17 mouse cellular contexts compared by ENCODE assay signal in the genomic region with DNA sequence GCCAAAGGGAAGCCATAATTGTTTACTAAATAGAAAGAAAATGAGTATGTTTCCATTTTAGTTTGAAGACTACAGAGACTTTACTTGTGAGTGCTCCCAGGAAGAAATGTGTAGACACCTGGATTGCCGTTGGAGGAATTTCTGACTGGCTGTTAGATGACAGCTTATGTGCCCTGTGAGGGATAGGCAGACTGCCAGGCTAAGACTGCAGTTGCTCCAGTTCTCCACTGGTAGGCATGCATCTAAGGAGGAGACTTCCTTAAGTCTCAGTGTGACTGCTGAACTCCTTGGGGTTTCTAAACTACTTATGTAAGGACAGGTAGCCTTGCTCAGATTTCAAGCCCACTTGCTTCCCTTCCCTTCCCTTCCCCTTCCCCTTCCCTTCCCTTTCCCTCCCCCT. TPM values are rescaled to one million over a fixed set of nuclear protein-coding genes. Genes with fewer than 3 reads are reported as not detected.
A peak's percentile ranks its signal among the peaks of the same experiment; 100 is the strongest.
DNase-seq lines count a peak whose midpoint lies in the region; ATAC-seq and TF ChIP-seq lines count a peak whose summit lies in the region.
"Had no signal": no experiment of that assay in that cellular context is flagged by ENCODE, and none has a peak within 500 bp of the region (broad histone marks: within the 10 kb centered on the region; RNA-seq: fewer than 3 reads in every experiment).

No protein-coding gene starts in this region.

- no peak for TF ChIP-seq POLR2A in MEL (IDR thresholded peaks at IDR 0.05; ENCODE audit: control insufficient read depth in 1 of 2, insufficient read depth in 1 of 2, low read depth in 1 of 2, low read length in 2 of 2, poor library complexity in 1 of 2)

- TF ChIP-seq EP300 in MEL (IDR thresholded peaks at IDR 0.05; ENCODE audit: low read depth in 1 of 2, low read length in 2 of 2), result no peak

- no peaks in the 10 kb centered on the region for H3K4me1 ChIP-seq in hindbrain, postnatal 0 days (ENCODE audit: insufficient read depth, low read length)
- H3K4me1 ChIP-seq in hindbrain, embryonic 11.5 days (replicated peaks; ENCODE audit: control insufficient read depth, insufficient read depth, low read length), result no peaks in the 10 kb centered on the region
- no peaks in the 10 kb centered on the region for H3K4me1 ChIP-seq in MEL (ENCODE audit: control insufficient read depth in 1 of 2, insufficient read depth in 2 of 2, low read length in 2 of 2)

- no peak overlapping the region for H3K27ac ChIP-seq in hindbrain, postnatal 0 days
- H3K27ac ChIP-seq in hindbrain, embryonic 11.5 days (ENCODE audit: low read depth, low read length), result no peak overlapping the region
- no peak overlapping the region for H3K27ac ChIP-seq in MEL (ENCODE audit: control insufficient read depth, low read depth, low read length)
- H3K27ac ChIP-seq: macrophage had no signal

- H3K9me3 ChIP-seq in hindbrain, postnatal 0 days (ENCODE audit: low read length), result no peaks in the 10 kb centered on the region
- no peaks in the 10 kb centered on the region for H3K9me3 ChIP-seq in hindbrain, embryonic 11.5 days (ENCODE audit: control insufficient read depth, low read length)
- H3K9me3 ChIP-seq in MEL (replicated peaks; ENCODE audit: insufficient read depth, low read length), result no peaks in the 10 kb centered on the region

- ATAC-seq in hindbrain, postnatal 0 days, result no peak
- no peak for ATAC-seq in hindbrain, embryonic 11.5 days (ENCODE audit: low FRiP score)

- no peak overlapping the region for H3K4me2 ChIP-seq in hindbrain, postnatal 0 days (ENCODE audit: low read depth, low read length)
- H3K4me2 ChIP-seq in hindbrain, embryonic 11.5 days (replicated peaks; ENCODE audit: low read depth, low read length), result no peak overlapping the region

- no peak overlapping the region for H3K4me3 ChIP-seq in hindbrain, postnatal 0 days (ENCODE audit: low read length)
- no peak overlapping the region for H3K4me3 ChIP-seq in hindbrain, embryonic 11.5 days (ENCODE audit: low read depth, low read length)
- no peak overlapping the region for H3K4me3 ChIP-seq in MEL (ENCODE audit: control insufficient read depth in 1 of 2, insufficient read depth in 1 of 2, low read depth in 2 of 2, low read length in 2 of 2)

- peaks cover 8% of the 10 kb centered on the region; the same call in 1 of the 2 replicates for H3K79me2 ChIP-seq in MEL (ENCODE audit: control insufficient read depth, insufficient read depth, low read length, poor library complexity)

- H3K36me3 ChIP-seq in hindbrain, postnatal 0 days (ENCODE audit: insufficient read depth, low read length), result peaks cover 3% of the 10 kb centered on the region; the same call in 1 of the 2 replicates
- 0 out of 2 replicates have a peak, but pooled peaks cover 3% of the 10 kb centered on the region for H3K36me3 ChIP-seq in hindbrain, embryonic 11.5 days (ENCODE audit: control insufficient read depth, insufficient read depth, low read length)
- peaks cover 0 to 22% of the 10 kb centered on the region in 2 experiments; a peak in 2 of 4 replicates for H3K36me3 ChIP-seq in MEL (ENCODE audit: control insufficient read depth in 1 of 2, insufficient read depth in 2 of 2, low read length in 2 of 2)

- TF ChIP-seq CTCF in hindbrain, postnatal 0 days (IDR thresholded peaks at IDR 0.05; ENCODE audit: low read depth), result peak; percentile 28; the same call in 1 of the 2 replicates
- peak in 2 of 3 experiments; percentile 5 to 18; a peak in 2 of 6 replicates for TF ChIP-seq CTCF in MEL (IDR thresholded peaks at IDR 0.05 in 2 of 3, conservative IDR thresholded peaks at IDR 0.05 in 1 of 3; ENCODE audit: control insufficient read depth in 1 of 3, insufficient read depth in 1 of 3, low read depth in 2 of 3, low read length in 3 of 3, poor library complexity in 1 of 3, severe bottlenecking in 1 of 3)

- no peak for DNase-seq in hindbrain, postnatal 0 days (ENCODE audit: low spot score)
- no peak for DNase-seq in hindbrain, embryonic 11.5 days (ENCODE audit: low spot score)
- peak; percentile 48 for DNase-seq in 3T3-L1 (ENCODE audit: low read depth, low spot score)
- peak; percentile 31 for DNase-seq in MEL (ENCODE audit: low read depth, low spot score)
- DNase-seq in cerebellum, postnatal 10 days, result peak; percentile 66 to 71
- DNase-seq in right cerebral cortex, postnatal 25 days, result no peak
- DNase-seq in gastrocnemius, postnatal 10 days, result no peak
- DNase-seq in lung, postnatal 4 days, result no peak
- DNase-seq: adrenal gland, postnatal 25 days; gastrocnemius, postnatal 25 days; heart, postnatal 14 days; thymus, adult 18-20 months had no signal

- no peak overlapping the region for H3K9ac ChIP-seq in hindbrain, postnatal 0 days (replicated peaks; ENCODE audit: low read length)
- H3K9ac ChIP-seq in hindbrain, embryonic 11.5 days (ENCODE audit: low read depth, low read length), result no peak overlapping the region
- H3K9ac ChIP-seq in MEL (ENCODE audit: control insufficient read depth, low read depth, low read length, poor library complexity, severe bottlenecking), result no peak overlapping the region

- no peaks in the 10 kb centered on the region for H3K27me3 ChIP-seq in hindbrain, postnatal 0 days (ENCODE audit: insufficient read depth, low read length)
- H3K27me3 ChIP-seq in hindbrain, embryonic 11.5 days (ENCODE audit: control insufficient read depth, insufficient read depth, low read length), result no peaks in the 10 kb centered on the region
- H3K27me3 ChIP-seq in MEL (ENCODE audit: control insufficient read depth in 1 of 2, insufficient read depth in 2 of 2, low read length in 2 of 2), result no peaks in the 10 kb centered on the region

- no peak for TF ChIP-seq RAD21 in MEL (IDR thresholded peaks at IDR 0.05; ENCODE audit: low read depth, low read length)

- WGBS in hindbrain, postnatal 0 days, result 82% methylated on average over 1 of the region's 1 CpGs
- 86% methylated on average over 1 of the region's 1 CpGs for WGBS in hindbrain, embryonic 11.5 days

TF ChIP-seq in MEL, 35 proteins besides CTCF, POLR2A, EP300 and RAD21 (continues in another document):
- TF ChIP-seq TBP (IDR thresholded peaks at IDR 0.05; ENCODE audit: low read depth, low read length) (no peak), POLR2AphosphoS2 (IDR thresholded peaks at IDR 0.05; ENCODE audit: low read length) (no peak), USF1 (IDR thresholded peaks at IDR 0.05; ENCODE audit: low read depth, low read length) (no peak), E2F4 (IDR thresholded peaks at IDR 0.05; ENCODE audit: borderline replicate concordance, low read depth, low read length) (no peak), GATA1 (IDR thresholded peaks at IDR 0.05; ENCODE audit: low read depth, low read length) (no peak), ZC3H11A (IDR thresholded peaks at IDR 0.05; ENCODE audit: low read depth, low read length) (no peak), NRF1 (IDR thresholded peaks at IDR 0.05; ENCODE audit: insufficient read depth, low read depth, low read length, poor library complexity, severe bottlenecking) (no peak), MXI1 (IDR thresholded peaks at IDR 0.05; ENCODE audit: low read depth, low read length) (no peak), ELF1 (IDR thresholded peaks at IDR 0.05; ENCODE audit: low read depth, low read length) (no peak), RCOR1 (IDR thresholded peaks at IDR 0.05; ENCODE audit: low read depth, low read length) (no peak), SMC3 (IDR thresholded peaks at IDR 0.05; ENCODE audit: low read depth, low read length) (no peak), GABPA (IDR thresholded peaks at IDR 0.05; ENCODE audit: low read depth, low read length) (no peak), MAX (IDR thresholded peaks at IDR 0.05; ENCODE audit: low read length) (no peak), TCF12 (IDR thresholded peaks at IDR 0.05; ENCODE audit: low read depth, low read length) (no peak), TAL1 (IDR thresholded peaks at IDR 0.05; ENCODE audit: low read length) (no peak), MAFK (IDR thresholded peaks at IDR 0.05; ENCODE audit: borderline replicate concordance, low read depth, low read length) (no peak), UBTF (IDR thresholded peaks at IDR 0.05; ENCODE audit: borderline replicate concordance, insufficient read depth, low read depth, low read length) (no peak)

RNA-seq across cellular contexts. Expression of a gene that starts 20.0 kb away (rescaled TPM):
- 10.2 and 10.3 TPM in 2 replicates for total RNA-seq in hindbrain, postnatal 0 days (2014; rRNA removed)
- polyA plus RNA-seq in hindbrain, postnatal 0 days (2015; fragmentation: Nextera tagmentation; extraction: Ambion mirVana), result 23.2 and 25.4 TPM in 2 replicates
- 23.7 and 28.4 TPM in 2 replicates for polyA plus RNA-seq in hindbrain, embryonic 11.5 days (2014; fragmentation: Nextera tagmentation; extraction: Ambion mirVana)
- total RNA-seq in MEL (2012; rRNA removed), result 7.2 and 8.0 TPM in 2 replicates
- 10 to 100 TPM in 1 of 2 experiments, not detected in 1; 25.7 TPM for polyA plus RNA-seq in MEL (2012; ENCODE audit: insufficient read depth in 1 of 2, insufficient read length in 2 of 2, low read depth in 1 of 2, low replicate concordance in 2 of 2, missing spikeins in 1 of 2)
- total RNA-seq in gastrocnemius, postnatal 10 days (2021), result 1 to 10 TPM; 7.8 to 8.5 TPM

RNA-seq across cellular contexts. Expression of a gene that starts 37.3 kb away (rescaled TPM):
- 76.3 and 83.7 TPM in 2 replicates for total RNA-seq in hindbrain, postnatal 0 days (2014; rRNA removed)
- 48.8 and 52.7 TPM in 2 replicates for polyA plus RNA-seq in hindbrain, postnatal 0 days (2015; fragmentation: Nextera tagmentation; extraction: Ambion mirVana)
- polyA plus RNA-seq in hindbrain, embryonic 11.5 days (2014; fragmentation: Nextera tagmentation; extraction: Ambion mirVana), result 83.8 and 91.4 TPM in 2 replicates
- total RNA-seq in MEL (2012; rRNA removed), result 28.8 and 31.2 TPM in 2 replicates
- 10 to 100 TPM in 1 of 2 experiments, not detected in 1; 65.6 TPM for polyA plus RNA-seq in MEL (2012; ENCODE audit: insufficient read depth in 1 of 2, insufficient read length in 2 of 2, low read depth in 1 of 2, low replicate concordance in 2 of 2, missing spikeins in 1 of 2)
- total RNA-seq in gastrocnemius, postnatal 10 days (2021), result 10 to 100 TPM; 34.8 to 45.3 TPM

RNA-seq across cellular contexts. Expression of a gene that starts 40.6 kb away (rescaled TPM):
- 0.05 and 0.07 TPM in 2 replicates for total RNA-seq in hindbrain, postnatal 0 days (2014; rRNA removed)
- polyA plus RNA-seq in hindbrain, postnatal 0 days (2015; fragmentation: Nextera tagmentation; extraction: Ambion mirVana), result 0.10 and 0.24 TPM in 2 replicates
- not detected in 2 replicates for polyA plus RNA-seq in hindbrain, embryonic 11.5 days (2014; fragmentation: Nextera tagmentation; extraction: Ambion mirVana)
- total RNA-seq in MEL (2012; rRNA removed), result 0.04 and 0.07 TPM in 2 replicates
- polyA plus RNA-seq in MEL (2012; ENCODE audit: insufficient read depth in 1 of 2, insufficient read length in 2 of 2, low read depth in 1 of 2, low replicate concordance in 2 of 2, missing spikeins in 1 of 2), result under 1 TPM in 1 of 2 experiments, not detected in 1; 0.26 TPM
- total RNA-seq in gastrocnemius, postnatal 10 days (2021), result under 1 TPM; 0.09 TPM
- total RNA-seq: heart, postnatal 14 days had no signal
- polyA plus RNA-seq: intestine, embryonic 14.5 days; macrophage had no signal

RNA-seq across cellular contexts. Expression of a gene that starts 44.8 kb away (rescaled TPM):
- total RNA-seq in hindbrain, postnatal 0 days (2014; rRNA removed), result not detected in 2 replicates
- not detected in 2 replicates for polyA plus RNA-seq in hindbrain, postnatal 0 days (2015; fragmentation: Nextera tagmentation; extraction: Ambion mirVana)
- not detected in 2 replicates for polyA plus RNA-seq in hindbrain, embryonic 11.5 days (2014; fragmentation: Nextera tagmentation; extraction: Ambion mirVana)
- not detected in 2 replicates for total RNA-seq in MEL (2012; rRNA removed)
- polyA plus RNA-seq in MEL (2012; ENCODE audit: insufficient read depth in 1 of 2, insufficient read length in 2 of 2, low read depth in 1 of 2, low replicate concordance in 2 of 2, missing spikeins in 1 of 2), result not detected
- total RNA-seq in gastrocnemius, postnatal 10 days (2021), result under 1 TPM in 1 of 2 experiments, not detected in 1; 0.14 TPM
- total RNA-seq: adrenal gland, postnatal 25 days; gastrocnemius, postnatal 25 days; heart, postnatal 14 days; layer of hippocampus, postnatal 10 days had no signal
- polyA plus RNA-seq: intestine, embryonic 14.5 days; limb, embryonic 14.5 days; macrophage; small intestine, adult 2 months had no signal

Comparison
In these comparisons a context has a peak if more than half of its experiments do, and no peak if none do; other contexts are left out.
1. DNase-seq: peak in 3T3-L1 (single experiment), MEL (single experiment) and cerebellum, postnatal 10 days (2 of 2); none in hindbrain, postnatal 0 days (single experiment), hindbrain, embryonic 11.5 days (single experiment), right cerebral cortex, postnatal 25 days (single experiment), gastrocnemius, postnatal 10 days (single experiment) and lung, postnatal 4 days (0 of 2).